26 mouse cellular contexts compared by ENCODE assay signal in genomic region chr15:97019323-97019722, GRCm38 (mm10). TPM values are rescaled to one million over a fixed set of nuclear protein-coding genes. Genes with fewer than 3 reads are reported as not detected.
DNase-seq lines count a peak whose midpoint lies in the region; ATAC-seq and TF ChIP-seq lines count a peak whose summit lies in the region.
"Had no signal": no experiment of that assay in that cellular context is flagged by ENCODE, and none has a peak within 500 bp of the region (broad histone marks: within the 10 kb centered on the region; RNA-seq: fewer than 3 reads in every experiment).

No protein-coding gene starts in this region.

- TF ChIP-seq POLR2A in kidney, adult 2 months (IDR thresholded peaks at IDR 0.05; ENCODE audit: low read depth, low read length), result no peak

- no peak overlapping the region for H3K9ac ChIP-seq in heart, embryonic 13.5 days
- no peak overlapping the region for H3K9ac ChIP-seq in embryonic facial prominence, embryonic 15.5 days
- H3K9ac ChIP-seq in intestine, postnatal 0 days (ENCODE audit: low read depth, low read length), result no peak overlapping the region
- H3K9ac ChIP-seq in liver, postnatal 0 days (replicated peaks), result peak overlapping the region; percentile 64
- H3K9ac ChIP-seq: forebrain, embryonic 13.5 days; heart, embryonic 15.5 days; kidney, embryonic 15.5 days; midbrain, embryonic 12.5 days; neural tube, embryonic 13.5 days had no signal

- no peak for ATAC-seq in heart, embryonic 13.5 days (ENCODE audit: extremely low read depth, insufficient number of reproducible peaks, low FRiP score, low TSS enrichment)
- no peak for ATAC-seq in embryonic facial prominence, embryonic 15.5 days (ENCODE audit: insufficient number of reproducible peaks, low FRiP score, low TSS enrichment, low read depth)
- ATAC-seq in intestine, postnatal 0 days, result no peak
- ATAC-seq in liver, postnatal 0 days, result peak; percentile 66
- ATAC-seq: forebrain, embryonic 13.5 days had no signal

- H3K27ac ChIP-seq in heart, embryonic 13.5 days (replicated peaks), result 0 out of 2 replicates have a peak overlapping the region, but pooled peaks have one; percentile 36
- peak overlapping the region; percentile 17; the same call in 1 of the 2 replicates for H3K27ac ChIP-seq in embryonic facial prominence, embryonic 15.5 days (replicated peaks)
- no peak overlapping the region for H3K27ac ChIP-seq in intestine, postnatal 0 days (ENCODE audit: low read depth, low read length)
- peak overlapping the region; percentile 92 for H3K27ac ChIP-seq in liver, postnatal 0 days (ENCODE audit: low read depth)
- no peak overlapping the region for H3K27ac ChIP-seq in kidney, adult 2 months (ENCODE audit: insufficient read depth, low read depth, low read length)
- H3K27ac ChIP-seq: forebrain, embryonic 13.5 days; heart, embryonic 15.5 days; kidney, embryonic 15.5 days; left cerebral cortex, adult 2 months; limb, embryonic 10.5 days; macrophage; midbrain, embryonic 12.5 days; neural tube, embryonic 13.5 days had no signal

- no peaks in the 10 kb centered on the region for H3K27me3 ChIP-seq in heart, embryonic 13.5 days (replicated peaks)
- no peaks in the 10 kb centered on the region for H3K27me3 ChIP-seq in embryonic facial prominence, embryonic 15.5 days
- H3K27me3 ChIP-seq in intestine, postnatal 0 days (replicated peaks; ENCODE audit: control insufficient read depth, insufficient read depth, low read length), result no peaks in the 10 kb centered on the region
- no peaks in the 10 kb centered on the region for H3K27me3 ChIP-seq in liver, postnatal 0 days (ENCODE audit: insufficient read depth, low read length)
- H3K27me3 ChIP-seq in kidney, adult 2 months (replicated peaks; ENCODE audit: control insufficient read depth, insufficient read depth, low read length), result no peaks in the 10 kb centered on the region; the same call in 1 of the 2 replicates
- H3K27me3 ChIP-seq: CH12.LX; forebrain, embryonic 13.5 days; heart, embryonic 15.5 days; kidney, embryonic 15.5 days; midbrain, embryonic 12.5 days; neural tube, embryonic 13.5 days had no signal

- H3K4me3 ChIP-seq in heart, embryonic 13.5 days, result no peak overlapping the region
- no peak overlapping the region for H3K4me3 ChIP-seq in embryonic facial prominence, embryonic 15.5 days (replicated peaks)
- peak overlapping the region; percentile 21 for H3K4me3 ChIP-seq in intestine, postnatal 0 days (ENCODE audit: low read depth, low read length)
- peak overlapping the region; percentile 45 for H3K4me3 ChIP-seq in liver, postnatal 0 days (ENCODE audit: low read depth, low read length)
- H3K4me3 ChIP-seq in kidney, adult 2 months (ENCODE audit: insufficient read depth, low read depth, low read length), result no peak overlapping the region
- H3K4me3 ChIP-seq: forebrain, embryonic 13.5 days; heart, embryonic 15.5 days; kidney, embryonic 15.5 days; left cerebral cortex, adult 2 months; limb, embryonic 10.5 days; midbrain, embryonic 12.5 days; neural tube, embryonic 13.5 days had no signal

- H3K4me2 ChIP-seq in heart, embryonic 13.5 days, result no peak overlapping the region
- no peak overlapping the region for H3K4me2 ChIP-seq in embryonic facial prominence, embryonic 15.5 days (replicated peaks)
- peak overlapping the region; percentile 57 for H3K4me2 ChIP-seq in intestine, postnatal 0 days (replicated peaks; ENCODE audit: low read depth)
- H3K4me2 ChIP-seq in liver, postnatal 0 days (ENCODE audit: low read depth, low read length), result peak overlapping the region; percentile 53
- H3K4me2 ChIP-seq: forebrain, embryonic 13.5 days; heart, embryonic 15.5 days; kidney, embryonic 15.5 days; midbrain, embryonic 12.5 days; neural tube, embryonic 13.5 days had no signal

- DNase-seq in heart, postnatal 10 days, result no peak
- no peak for DNase-seq in liver, postnatal 0 days
- DNase-seq in urinary bladder, postnatal 14 days (ENCODE audit: low spot score), result no peak
- DNase-seq in kidney, adult 2 months, result no peak
- DNase-seq: adrenal gland, postnatal 25 days; cerebellum, adult 11-12 months; cerebellum, postnatal 25 days; embryo, embryonic 11 days; heart, adult 18-20 months; kidney, postnatal 4 days; layer of hippocampus, adult 9-11 months; thymus, adult 18-20 months had no signal

- H3K4me1 ChIP-seq in heart, embryonic 13.5 days, result peaks cover 15% of the 10 kb centered on the region
- H3K4me1 ChIP-seq in embryonic facial prominence, embryonic 15.5 days, result no peaks in the 10 kb centered on the region
- no peaks in the 10 kb centered on the region for H3K4me1 ChIP-seq in intestine, postnatal 0 days (replicated peaks; ENCODE audit: control insufficient read depth, insufficient read depth, low read length)
- no peaks in the 10 kb centered on the region for H3K4me1 ChIP-seq in liver, postnatal 0 days (ENCODE audit: insufficient read depth)
- no peaks in the 10 kb centered on the region for H3K4me1 ChIP-seq in kidney, adult 2 months (ENCODE audit: control insufficient read depth, insufficient read depth, low read length)
- H3K4me1 ChIP-seq: forebrain, embryonic 13.5 days; kidney, embryonic 15.5 days; midbrain, embryonic 12.5 days; neural tube, embryonic 13.5 days had no signal

- no peak for TF ChIP-seq CTCF in intestine, postnatal 0 days (IDR thresholded peaks at IDR 0.05; ENCODE audit: low read depth)
- TF ChIP-seq CTCF in liver, postnatal 0 days (IDR thresholded peaks at IDR 0.05; ENCODE audit: low read depth), result no peak
- TF ChIP-seq CTCF in kidney, adult 2 months (conservative IDR thresholded peaks at IDR 0.05; ENCODE audit: insufficient read depth, insufficient read length, low read depth, low read length), result no peak

- 81% methylated on average over 11 of the region's 11 CpGs for WGBS in heart, embryonic 13.5 days
- 87% methylated on average over 11 of the region's 11 CpGs for WGBS in embryonic facial prominence, embryonic 15.5 days
- 43% methylated on average over 11 of the region's 11 CpGs for WGBS in intestine, postnatal 0 days
- WGBS in liver, postnatal 0 days (ENCODE audit: insufficient replicate concordance), result 61% methylated on average over 11 of the region's 11 CpGs
- WGBS in kidney, adult 2 months, result 92% methylated on average over 11 of the region's 11 CpGs

- intact Hi-C loops in heart, postnatal 10 days (cut with DNase I), result no loop called here

- H3K36me3 ChIP-seq in heart, embryonic 13.5 days, result peaks cover 37% of the 10 kb centered on the region
- H3K36me3 ChIP-seq in embryonic facial prominence, embryonic 15.5 days, result no peaks in the 10 kb centered on the region; the same call in 1 of the 2 replicates
- H3K36me3 ChIP-seq in intestine, postnatal 0 days (ENCODE audit: control insufficient read depth, insufficient read depth), result no peaks in the 10 kb centered on the region
- H3K36me3 ChIP-seq in liver, postnatal 0 days (replicated peaks; ENCODE audit: insufficient read depth, low read length), result peaks cover 5% of the 10 kb centered on the region; the same call in 1 of the 2 replicates
- no peaks in the 10 kb centered on the region for H3K36me3 ChIP-seq in kidney, adult 2 months (ENCODE audit: control insufficient read depth, insufficient read depth, low read length)
- H3K36me3 ChIP-seq: midbrain, embryonic 12.5 days; neural tube, embryonic 13.5 days had no signal

- TF ChIP-seq EP300 in liver, postnatal 0 days (IDR thresholded peaks at IDR 0.05; ENCODE audit: low read depth), result no peak

- peaks cover 7% of the 10 kb centered on the region; the same call in 1 of the 2 replicates for H3K9me3 ChIP-seq in heart, embryonic 13.5 days
- no peaks in the 10 kb centered on the region for H3K9me3 ChIP-seq in embryonic facial prominence, embryonic 15.5 days (replicated peaks)
- no peaks in the 10 kb centered on the region for H3K9me3 ChIP-seq in intestine, postnatal 0 days (ENCODE audit: control insufficient read depth)
- H3K9me3 ChIP-seq in liver, postnatal 0 days (ENCODE audit: low read length), result no peaks in the 10 kb centered on the region
- H3K9me3 ChIP-seq: forebrain, embryonic 13.5 days; heart, embryonic 15.5 days; kidney, embryonic 15.5 days; limb, embryonic 10.5 days; midbrain, embryonic 12.5 days; neural tube, embryonic 13.5 days had no signal

RNA-seq across cellular contexts. Expression of gene Slc38a4, which starts 36.4 kb away (rescaled TPM):
- polyA plus RNA-seq in heart, embryonic 13.5 days (2015; fragmentation: Nextera tagmentation; extraction: Ambion mirVana), result 110 and 111 TPM in 2 replicates
- 10 to 100 TPM; 61.5 to 61.8 TPM for total RNA-seq in heart, postnatal 10 days (2021)
- 54.7 and 56.1 TPM in 2 replicates for polyA plus RNA-seq in embryonic facial prominence, embryonic 15.5 days (2015; fragmentation: Nextera tagmentation; extraction: Ambion mirVana)
- 8.8 and 11.4 TPM in 2 replicates for polyA plus RNA-seq in intestine, postnatal 0 days (2015; fragmentation: Nextera tagmentation; extraction: Ambion mirVana)
- 295 and 302 TPM in 2 replicates for polyA plus RNA-seq in liver, postnatal 0 days (2015; fragmentation: Nextera tagmentation; extraction: Ambion mirVana)
- 2.6 and 2.7 TPM in 2 replicates for polyA plus RNA-seq in kidney, adult 2 months (2012; rRNA removed)
- total RNA-seq: hematopoietic stem cell, adult 5-6 weeks; MEL had no signal
- polyA plus RNA-seq: macrophage had no signal

Comparison
In these comparisons a context has a peak if more than half of its experiments do, and no peak if none do; other contexts are left out.
1. H3K27ac ChIP-seq: peak in heart, embryonic 13.5 days (single experiment), embryonic facial prominence, embryonic 15.5 days (single experiment) and liver, postnatal 0 days (single experiment); none in intestine, postnatal 0 days (single experiment) and kidney, adult 2 months (single experiment).
2. H3K4me2 ChIP-seq: peak in intestine, postnatal 0 days (single experiment) and liver, postnatal 0 days (single experiment); none in heart, embryonic 13.5 days (single experiment) and embryonic facial prominence, embryonic 15.5 days (single experiment).
3. H3K4me3 ChIP-seq: peak in intestine, postnatal 0 days (single experiment) and liver, postnatal 0 days (single experiment); none in heart, embryonic 13.5 days (single experiment), embryonic facial prominence, embryonic 15.5 days (single experiment) and kidney, adult 2 months (single experiment).